Mouse (Mus musculus) liver, postnatal 0 days (tissue): ENCODE measurements at regions not wholly inside any gene's neighbourhood (a gene's known extent, or its start where the extent isn't known, plus 50 kb on each side); places are given as distances from the start of the nearest gene placed in this dataset.

ENCODE experiments used
- ATAC-seq: fragments of 200-750 bp; cut with Nextera tagmentation; 2 replicates; pipeline ENCODE4 v1.8.0; 2017; ENCODE audit warnings: mild to moderate bottlenecking, moderate library complexity
- DNase-seq: peaks from one replicate; pipeline ENCODE4 v3.0.0-alpha.2; 2016
- H3K27ac ChIP-seq: fragments of 300-500 bp; sonication (generic); 2 replicates; pipeline ENCODE4 v1.5.1; 2014; ENCODE audit warnings: antibody characterized with exemption, moderate library complexity, mild to moderate bottlenecking, low read depth
- H3K27me3 ChIP-seq: fragments of 300-500 bp; sonication (generic); 2 replicates; pipeline ENCODE4 v1.6.1; 2014; ENCODE audit warnings: low read length, control low read depth, mixed read lengths; ENCODE audit not compliant: insufficient read depth
- H3K36me3 ChIP-seq: fragments of 300-500 bp; sonication (generic); replicated peaks from 2 replicates; pipeline ENCODE4 v1.6.1; 2014; ENCODE audit warnings: mild to moderate bottlenecking, control low read depth, low read length, moderate library complexity, mixed read lengths; ENCODE audit not compliant: insufficient read depth
- H3K4me1 ChIP-seq: fragments of 300-500 bp; sonication (generic); 2 replicates; pipeline ENCODE4 v1.6.1; 2014; ENCODE audit warnings: antibody characterized with exemption, mild to moderate bottlenecking, control low read depth; ENCODE audit not compliant: insufficient read depth
- H3K4me2 ChIP-seq: fragments of 300-500 bp; sonication (generic); 2 replicates; pipeline ENCODE4 v1.6.1; 2014; ENCODE audit warnings: low read depth, mild to moderate bottlenecking, low read length, moderate library complexity, mixed read lengths
- H3K4me3 ChIP-seq: fragments of 300-500 bp; sonication (generic); 2 replicates; pipeline ENCODE4 v1.5.1; 2014; ENCODE audit warnings: low read depth, low read length
- H3K9ac ChIP-seq: fragments of 300-500 bp; sonication (generic); replicated peaks from 2 replicates; pipeline ENCODE4 v1.6.1; 2014; ENCODE audit warnings: mild to moderate bottlenecking, moderate library complexity
- H3K9me3 ChIP-seq: fragments of 300-500 bp; sonication (generic); 2 replicates; pipeline ENCODE4 v1.6.1; 2016; ENCODE audit warnings: mild to moderate bottlenecking, control low read depth, low read length, mixed read lengths
- CTCF ChIP-seq: sonication (generic); IDR thresholded peaks from 2 replicates; pipeline ENCODE4 v1.5.1; 2016; ENCODE audit warnings: antibody characterized with exemption, low read depth
- EP300 ChIP-seq: IDR thresholded peaks from 2 replicates; pipeline ENCODE4 v1.6.1; 2016; ENCODE audit warnings: antibody characterized with exemption, low read depth, mild to moderate bottlenecking
- WGBS: fragments of 180-500 bp; shearing (Covaris S2); extraction: QIAGEN DNeasy Blood & Tissue Kit; methylation state at CpG from one replicate; pipeline ENCODE4 v1.1.7; 2014; ENCODE audit not compliant: insufficient replicate concordance; 5-methylcytosine and 5-hydroxymethylcytosine counted together

GRCm38 (mm10) chr10:92289230-92289629, 433.0 kb downstream of the Nedd1 start:
- TF ChIP-seq CTCF (no peak), EP300 (no peak)
- Histone ChIP-seq H3K4me2 (no peak overlapping the region), H3K9ac (no peak overlapping the region), H3K9me3 (no peaks in the 10 kb centered on the region), H3K4me3 (no peak overlapping the region), H3K27me3 (no peaks in the 10 kb centered on the region), H3K4me1 (no peaks in the 10 kb centered on the region), H3K27ac (no peak overlapping the region), H3K36me3 (no peaks in the 10 kb centered on the region)
- ATAC-seq = no peak
- DNase-seq = no peak
- 39% methylated on average over 5 of the region's 5 CpGs for WGBS

- H3K4me3 ChIP-seq = no peak overlapping the region
- no peak for ATAC-seq
- no peaks in the 10 kb centered on the region for H3K27me3 ChIP-seq
- no peaks in the 10 kb centered on the region for H3K4me1 ChIP-seq
- TF ChIP-seq EP300 (no peak), CTCF (no peak)
- H3K27ac ChIP-seq = no peak overlapping the region
- no peaks in the 10 kb centered on the region for H3K36me3 ChIP-seq
- no peak overlapping the region for H3K4me2 ChIP-seq
- no peak for DNase-seq
- WGBS = 68% methylated on average over 4 of the region's 4 CpGs
- no peak overlapping the region for H3K9ac ChIP-seq
- H3K9me3 ChIP-seq = no peaks in the 10 kb centered on the region
These were observed 438.0 kb downstream of the Nedd1 start for GRCm38 (mm10) chr10:92284231-92284630.

GRCm38 (mm10) chr10:92277981-92278380, 444.2 kb downstream of the Nedd1 start:
- WGBS = 30% methylated on average over 2 of the region's 2 CpGs
- Histone ChIP-seq H3K27ac (no peak overlapping the region), H3K4me2 (no peak overlapping the region), H3K27me3 (no peaks in the 10 kb centered on the region), H3K4me1 (no peaks in the 10 kb centered on the region), H3K9ac (no peak overlapping the region), H3K4me3 (no peak overlapping the region), H3K9me3 (no peaks in the 10 kb centered on the region), H3K36me3 (no peaks in the 10 kb centered on the region)
- no peak for TF ChIP-seq EP300
- TF ChIP-seq CTCF = no peak
- DNase-seq = no peak
- ATAC-seq = no peak

- ATAC-seq (no peak), DNase-seq (no peak)
- Histone ChIP-seq H3K4me3 (no peak overlapping the region), H3K27me3 (no peaks in the 10 kb centered on the region), H3K4me1 (no peaks in the 10 kb centered on the region), H3K27ac (no peak overlapping the region), H3K36me3 (no peaks in the 10 kb centered on the region), H3K4me2 (no peak overlapping the region), H3K9ac (no peak overlapping the region), H3K9me3 (no peaks in the 10 kb centered on the region)
- 59% methylated on average over 3 of the region's 3 CpGs for WGBS
- TF ChIP-seq EP300 (no peak), CTCF (no peak)
These were observed 464.4 kb downstream of the Nedd1 start for GRCm38 (mm10) chr10:92257815-92258214.

GRCm38 (mm10) chr10:92248648-92249047, 473.6 kb downstream of the Nedd1 start:
- DNase-seq (no peak), ATAC-seq (no peak)
- Histone ChIP-seq H3K27ac (no peak overlapping the region), H3K9ac (no peak overlapping the region), H3K4me2 (no peak overlapping the region), H3K27me3 (no peaks in the 10 kb centered on the region), H3K9me3 (no peaks in the 10 kb centered on the region), H3K36me3 (no peaks in the 10 kb centered on the region), H3K4me1 (no peaks in the 10 kb centered on the region), H3K4me3 (no peak overlapping the region)
- no peak for TF ChIP-seq EP300
- no peak for TF ChIP-seq CTCF
- WGBS = 79% methylated on average over 3 of the region's 3 CpGs

GRCm38 (mm10) chr10:92247449-92247805, 474.8 kb downstream of the Nedd1 start:
- H3K4me1 ChIP-seq = no peaks in the 10 kb centered on the region
- no peak for DNase-seq
- TF ChIP-seq CTCF (no peak), EP300 (no peak)
- no peak overlapping the region for H3K27ac ChIP-seq
- no peak overlapping the region for H3K9ac ChIP-seq
- no peak overlapping the region for H3K4me2 ChIP-seq
- no peak for ATAC-seq
- WGBS = 60% methylated on average over 5 of the region's 5 CpGs
- no peaks in the 10 kb centered on the region for H3K9me3 ChIP-seq
- no peaks in the 10 kb centered on the region for H3K36me3 ChIP-seq
- no peak overlapping the region for H3K4me3 ChIP-seq
- no peaks in the 10 kb centered on the region for H3K27me3 ChIP-seq

GRCm38 (mm10) chr10:92246785-92247448, 475.3 kb downstream of the Nedd1 start:
- Histone ChIP-seq H3K27me3 (no peaks in the 10 kb centered on the region), H3K9ac (no peak overlapping the region), H3K27ac (no peak overlapping the region), H3K36me3 (no peaks in the 10 kb centered on the region), H3K9me3 (no peaks in the 10 kb centered on the region), H3K4me2 (no peak overlapping the region), H3K4me1 (no peaks in the 10 kb centered on the region), H3K4me3 (no peak overlapping the region)
- no peak for DNase-seq
- 71% methylated on average over 7 of the region's 7 CpGs for WGBS
- TF ChIP-seq EP300 (no peak), CTCF (no peak)
- no peak for ATAC-seq
